Mouse (Mus musculus) bone marrow macrophage, adult 2 months (primary cell): ENCODE results near the gene Kdm4a. TPM values are rescaled to one million over a fixed set of nuclear protein-coding genes. Genes with fewer than 3 reads are reported as not detected.

Experiments
- H3K27ac ChIP-seq: 2 replicates; pipeline ENCODE4 v1.5.1; 2012; ENCODE audit warnings: low read depth, low read length; ENCODE audit not compliant: insufficient read depth
- H3K4me1 ChIP-seq: 2 replicates; pipeline ENCODE4 v1.6.1; 2012; ENCODE audit warnings: low read length; ENCODE audit not compliant: control insufficient read depth, insufficient read depth
- H3K4me3 ChIP-seq: 2 replicates; pipeline ENCODE4 v1.5.1; 2012; ENCODE audit warnings: mild to moderate bottlenecking, low read length, moderate library complexity; ENCODE audit not compliant: insufficient read depth
- CTCF ChIP-seq: IDR thresholded peaks from 2 replicates; pipeline ENCODE4 v1.5.1; 2012; ENCODE audit warnings: low read depth, mild to moderate bottlenecking, low read length, moderate library complexity
- POLR2A ChIP-seq: IDR thresholded peaks from 2 replicates; pipeline ENCODE4 v1.6.1; 2012; ENCODE audit warnings: mild to moderate bottlenecking, low read depth, low read length, borderline replicate concordance
- polyA plus RNA-seq: library from polyadenylated mRNA; stranded (reverse); fragments of >200 nt; gene quantifications from 2 replicates; pipeline ENCODE4 v1.2.4, GENCODE M21; 2012; ENCODE audit not compliant: missing spikeins, insufficient read depth, insufficient read length

Gene Kdm4a
- polyA plus RNA-seq, 1 experiment = 30.9 TPM

DNA sequence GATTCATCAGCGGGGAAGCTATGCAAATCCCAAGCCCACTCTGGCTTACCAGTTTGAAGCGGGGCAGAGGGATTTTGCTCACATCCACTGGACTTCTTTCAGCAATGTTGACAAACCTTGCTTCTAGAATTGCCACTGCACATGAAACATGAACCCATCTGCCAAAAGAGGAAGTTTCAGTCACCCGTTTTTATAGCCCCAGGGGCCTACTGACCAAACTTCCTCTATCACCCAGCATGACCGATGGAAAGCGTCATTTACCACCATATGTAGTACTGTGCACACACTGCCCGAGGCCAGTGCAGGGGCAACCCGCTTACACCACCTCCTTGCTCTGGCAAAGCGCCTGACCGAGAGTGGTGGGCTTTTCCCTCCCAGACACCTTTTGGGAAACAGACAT is 35.5 kb downstream of the Kdm4a start:
- Histone ChIP-seq H3K4me1 (peaks cover 27% of the 10 kb centered on the region), H3K27ac (peak overlapping the region; percentile 92), H3K4me3 (peak overlapping the region; percentile 25; the same call in 1 of the 2 replicates)
- no peak for TF ChIP-seq POLR2A
- no peak for TF ChIP-seq CTCF

DNA sequence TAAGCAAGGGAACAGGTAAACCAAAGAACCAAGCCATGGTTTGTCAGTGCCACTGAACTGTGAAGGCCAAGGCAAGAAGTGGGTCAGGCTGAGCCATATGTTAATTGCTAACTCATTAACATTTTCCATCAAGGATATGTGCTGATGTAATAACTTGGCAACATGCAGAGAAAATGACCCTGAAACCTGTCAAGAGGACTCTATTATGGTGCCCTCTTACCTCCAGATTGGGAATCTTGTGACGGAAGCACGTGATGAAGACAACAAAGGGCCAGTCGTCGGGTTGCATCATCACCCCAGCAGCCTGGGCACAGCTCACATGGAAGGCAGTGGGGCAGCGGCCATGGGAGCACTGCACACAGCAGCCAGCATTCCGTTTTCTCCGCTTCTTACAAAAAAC is 36.2 kb downstream of the Kdm4a start:
- no peak overlapping the region for H3K4me3 ChIP-seq
- peaks cover 34% of the 10 kb centered on the region for H3K4me1 ChIP-seq
- TF ChIP-seq POLR2A = no peak
- no peak for TF ChIP-seq CTCF
- H3K27ac ChIP-seq = peak overlapping the region; percentile 92

DNA sequence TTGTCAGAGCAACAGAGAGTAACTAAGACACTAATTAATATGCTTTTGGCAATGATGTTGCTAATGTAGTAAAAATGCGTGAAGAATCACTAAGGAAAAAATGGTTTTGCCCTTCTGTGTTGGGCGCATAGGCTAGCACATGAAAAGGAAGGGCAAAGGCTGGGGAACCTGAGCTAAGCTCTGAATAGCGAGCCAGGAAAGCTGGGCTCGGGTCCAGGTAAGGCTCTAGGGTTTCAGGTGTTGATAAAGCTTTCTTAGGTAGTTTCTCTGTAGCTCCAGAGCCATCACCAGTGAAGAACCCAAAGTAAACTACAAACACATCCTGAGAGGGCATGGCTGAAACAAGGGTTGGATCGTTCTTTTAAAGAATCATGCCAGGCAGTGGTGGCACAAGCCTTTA is 38.3 kb downstream of the Kdm4a start:
- Histone ChIP-seq H3K27ac (no peak overlapping the region), H3K4me3 (no peak overlapping the region), H3K4me1 (peaks cover 50% of the 10 kb centered on the region)
- TF ChIP-seq CTCF (no peak), POLR2A (no peak)

DNA sequence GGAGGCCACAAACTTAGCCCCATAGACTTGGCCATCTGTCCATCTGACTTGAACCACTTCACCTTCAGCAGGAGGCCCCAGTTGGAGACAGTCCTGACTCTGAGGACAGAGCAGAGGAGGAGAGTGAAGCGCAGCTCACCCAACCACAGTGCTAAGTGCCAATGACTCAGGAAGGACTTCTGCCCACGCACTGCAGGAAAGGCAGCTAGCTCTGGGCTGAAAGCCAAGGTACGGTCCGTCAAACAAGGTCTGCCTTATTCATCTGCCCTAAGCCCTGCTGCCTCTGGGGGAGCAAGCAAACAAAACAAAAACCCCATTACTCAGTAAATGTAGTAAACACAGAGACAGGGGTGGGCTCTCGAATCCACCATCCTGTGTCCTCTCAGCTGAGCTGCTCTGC is 41.0 kb downstream of the Kdm4a start:
- H3K27ac ChIP-seq = peak overlapping the region; percentile 51
- H3K4me1 ChIP-seq = peaks cover 51% of the 10 kb centered on the region
- H3K4me3 ChIP-seq = no peak overlapping the region
- no peak for TF ChIP-seq POLR2A
- TF ChIP-seq CTCF = no peak

DNA sequence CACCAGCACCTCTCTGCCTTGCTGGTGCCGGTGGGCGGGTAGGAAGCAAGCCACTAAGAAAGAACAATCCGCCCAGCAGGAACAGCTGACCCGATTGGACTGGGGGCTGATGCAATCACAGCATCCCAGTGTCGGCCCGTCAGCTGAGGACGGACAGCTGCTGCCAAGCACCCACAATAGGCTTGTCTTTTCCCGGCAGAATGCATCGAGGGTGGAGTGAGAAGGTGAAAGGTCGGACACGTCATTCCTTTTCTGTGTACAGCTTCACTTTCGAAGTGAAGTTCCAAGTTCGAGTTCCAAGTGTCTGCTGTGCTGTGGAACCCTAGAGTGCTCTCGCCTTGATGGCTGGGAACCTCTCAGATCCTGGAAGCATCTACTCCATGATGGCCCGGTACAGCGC is 42.0 kb downstream of the Kdm4a start:
- H3K27ac ChIP-seq = no peak overlapping the region
- H3K4me3 ChIP-seq = no peak overlapping the region
- TF ChIP-seq CTCF (no peak), POLR2A (no peak)
- peaks cover 48% of the 10 kb centered on the region for H3K4me1 ChIP-seq

DNA sequence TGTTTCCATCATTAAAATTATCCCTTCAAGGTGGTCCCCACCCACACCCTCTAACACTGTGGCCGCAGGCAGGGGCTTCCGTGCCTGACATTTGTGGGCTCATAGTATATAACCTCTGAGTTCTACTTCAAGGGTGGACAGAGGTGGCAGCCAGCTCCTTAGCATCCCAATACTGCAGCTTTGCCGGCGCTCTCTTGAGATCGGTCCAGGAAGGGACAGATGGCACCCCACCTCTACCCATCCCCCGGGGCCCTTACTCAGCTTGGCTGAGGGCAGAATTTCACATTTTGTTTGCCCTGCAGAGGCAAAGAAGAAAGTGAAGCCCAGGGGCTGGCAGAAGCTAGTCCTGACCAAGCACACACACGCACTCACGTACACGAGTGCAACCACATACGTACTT is 42.5 kb downstream of the Kdm4a start:
- Histone ChIP-seq H3K4me3 (no peak overlapping the region), H3K27ac (no peak overlapping the region), H3K4me1 (peaks cover 49% of the 10 kb centered on the region)
- TF ChIP-seq POLR2A = no peak

DNA sequence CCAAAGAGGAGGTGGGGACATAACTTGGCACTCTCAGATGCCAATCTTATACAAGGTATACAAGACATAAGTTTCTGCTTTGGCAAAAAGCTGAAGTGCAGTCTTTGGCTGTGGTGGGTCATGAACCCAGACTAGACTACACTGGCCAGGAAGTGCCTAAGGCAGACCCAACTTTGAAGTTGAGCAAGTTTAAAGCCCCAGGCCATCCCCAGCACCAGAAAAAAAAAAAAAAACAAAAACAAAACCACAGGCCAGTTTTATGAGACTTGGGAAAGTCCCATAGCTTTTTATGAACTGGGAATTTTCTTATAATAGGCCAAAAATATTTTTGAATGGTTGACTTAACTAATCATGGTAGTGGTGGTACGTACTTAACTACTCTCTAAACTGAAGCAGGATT is 44.4 kb downstream of the Kdm4a start:
- peak overlapping the region; percentile 71 for H3K27ac ChIP-seq
- TF ChIP-seq CTCF (no peak), POLR2A (no peak)
- H3K4me3 ChIP-seq = peak overlapping the region; percentile 93
- H3K4me1 ChIP-seq = peaks cover 49% of the 10 kb centered on the region

DNA sequence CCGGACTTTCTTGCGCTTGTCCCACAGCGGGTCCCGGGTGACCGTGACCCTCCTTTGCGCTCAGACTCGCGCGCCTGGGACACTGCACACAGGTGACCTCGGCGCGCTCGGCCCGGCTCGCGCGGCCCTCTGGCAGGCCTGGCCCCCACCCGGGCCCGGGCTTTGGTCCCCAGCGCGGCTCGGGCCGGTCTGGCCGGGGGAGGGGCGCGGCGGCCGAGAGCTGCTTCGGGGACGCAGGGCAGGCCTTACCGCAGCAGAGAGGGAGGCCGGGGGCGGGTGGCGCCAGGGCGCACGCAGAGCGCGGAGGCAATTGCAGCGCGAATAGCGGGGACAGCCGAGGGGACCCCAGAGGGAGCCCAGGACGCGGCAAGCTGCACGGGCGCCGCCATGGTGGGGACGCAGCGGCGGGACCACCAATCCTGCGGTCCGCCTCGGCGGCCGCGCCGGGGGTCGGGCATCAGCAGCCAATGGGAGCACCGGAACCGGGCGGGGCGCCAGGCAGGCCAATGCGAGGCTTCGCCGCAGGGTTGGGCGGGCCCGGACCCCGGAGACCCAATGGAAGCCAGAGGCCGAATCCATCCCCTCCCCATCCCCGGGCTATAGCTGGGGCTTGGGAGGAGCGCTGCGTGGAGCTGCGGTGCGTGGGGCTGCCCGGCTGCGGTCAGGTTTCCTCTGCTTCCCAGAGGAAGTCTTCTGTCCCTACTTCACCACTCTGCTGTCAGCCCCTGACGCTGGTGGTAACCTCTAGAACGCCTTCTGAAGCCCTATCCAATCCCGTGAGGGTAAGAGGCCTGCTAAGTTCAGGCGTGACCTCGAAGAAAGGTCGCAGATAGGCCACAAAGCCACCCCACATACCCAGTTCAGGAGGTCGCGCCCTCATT is 45.1 kb downstream of the Kdm4a start, which contains the start of gene St3gal3:
TSS of gene St3gal3 (minus strand) at position 430 of the 881 bp plus-strand sequence.
- peak within 1 kb of the TSS; percentile 93 for H3K4me3 ChIP-seq
- H3K27ac ChIP-seq = peak within 1 kb of the TSS; percentile 71
- no peak for TF ChIP-seq POLR2A
- TF ChIP-seq CTCF = no peak
- H3K4me1 ChIP-seq = peaks cover 47% of the 10 kb centered on the region

DNA sequence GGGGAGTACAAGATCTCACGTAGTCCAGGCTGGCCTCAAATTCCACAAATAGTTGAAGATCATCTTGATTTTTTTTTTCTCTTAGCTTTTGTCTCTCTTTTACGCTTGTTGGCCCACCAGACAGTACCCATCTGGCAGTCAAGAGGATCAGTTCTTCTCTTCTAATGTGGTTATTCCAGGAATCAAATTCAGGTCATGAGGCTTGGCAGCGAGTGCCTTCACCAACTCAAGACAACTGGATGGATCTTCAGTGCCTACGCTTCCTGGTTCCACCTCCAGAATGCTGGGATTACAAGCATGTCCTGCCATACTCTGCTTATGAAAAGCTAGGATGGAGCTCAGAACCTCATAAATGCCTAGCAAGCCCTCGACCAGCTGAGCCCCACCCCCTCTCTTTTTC is 48.5 kb downstream of the Kdm4a start:
- Histone ChIP-seq H3K4me3 (no peak overlapping the region), H3K27ac (no peak overlapping the region), H3K4me1 (peaks cover 22% of the 10 kb centered on the region)
- TF ChIP-seq CTCF = no peak
- TF ChIP-seq POLR2A = no peak

GRCm38 (mm10) chr4:118123030-118123704 is 56.7 kb downstream of the Kdm4a start:
- TF ChIP-seq POLR2A = no peak
- no peak for TF ChIP-seq CTCF
- Histone ChIP-seq H3K4me3 (no peak overlapping the region), H3K27ac (no peak overlapping the region), H3K4me1 (no peaks in the 10 kb centered on the region)
